Mouse (Mus musculus) E14TG2a.4 (cell line): ENCODE results near the gene Tex261.

ENCODE experiments used
- H3K27me3 ChIP-seq: 2 replicates; pipeline ENCODE4 v1.6.1; 2014; ENCODE audit warnings: low read length, control low read depth; ENCODE audit not compliant: insufficient read depth
- H3K36me3 ChIP-seq: 2 replicates; pipeline ENCODE4 v1.6.1; 2014; ENCODE audit warnings: low read length, control low read depth; ENCODE audit not compliant: insufficient read depth
- H3K4me1 ChIP-seq: replicated peaks from 2 replicates; pipeline ENCODE4 v1.6.1; 2014; ENCODE audit warnings: low read depth, low read length, control low read depth
- H3K4me3 ChIP-seq: replicated peaks from 2 replicates; pipeline ENCODE4 v1.5.1; 2014; ENCODE audit warnings: mild to moderate bottlenecking, low read length
- H3K9me3 ChIP-seq: 2 replicates; pipeline ENCODE4 v1.6.1; 2014; ENCODE audit warnings: low read length, control low read depth
- CTCF ChIP-seq: conservative IDR thresholded peaks from 2 replicates; pipeline ENCODE4 v1.5.1; 2014; ENCODE audit warnings: low read length
- NANOG ChIP-seq: IDR thresholded peaks from 2 replicates; pipeline ENCODE4 v1.6.1; 2014; ENCODE audit warnings: borderline replicate concordance, low read length, mixed read lengths
- POU5F1 ChIP-seq: IDR thresholded peaks from 2 replicates; pipeline ENCODE4 v1.6.1; 2014; ENCODE audit warnings: low read length, borderline replicate concordance

Gene Tex261

GRCm38 (mm10) chr6:83775638-83776293, at the start of gene Tex261:
Gene Tex261, minus strand, starts transcription at chr6:83775813.
- H3K27me3 ChIP-seq, result peaks cover 12% of the 10 kb centered on the region
- TF ChIP-seq NANOG (no peak), CTCF (peak; percentile 93), POU5F1 (no peak)
- peaks cover 31% of the 10 kb centered on the region for H3K36me3 ChIP-seq
- H3K9me3 ChIP-seq, result no peaks in the 10 kb centered on the region
- peaks cover 40% of the 10 kb centered on the region for H3K4me1 ChIP-seq
- H3K4me3 ChIP-seq, result peak within 1 kb of the TSS; percentile 99

- no peaks in the 10 kb centered on the region for H3K27me3 ChIP-seq
- H3K4me1 ChIP-seq, result peaks cover 29% of the 10 kb centered on the region
- H3K36me3 ChIP-seq, result peaks cover 44% of the 10 kb centered on the region
- no peaks in the 10 kb centered on the region for H3K9me3 ChIP-seq
- no peak overlapping the region for H3K4me3 ChIP-seq
- no peak for TF ChIP-seq NANOG
- no peak for TF ChIP-seq POU5F1
- TF ChIP-seq CTCF, result no peak
These were observed 46.2 kb upstream of the Tex261 start for GRCm38 (mm10) chr6:83821856-83822255.

GRCm38 (mm10) chr6:83820727-83821515, 45.3 kb upstream of the Tex261 start:
- TF ChIP-seq CTCF (no peak), NANOG (no peak), POU5F1 (no peak)
- Histone ChIP-seq H3K4me1 (peaks cover 29% of the 10 kb centered on the region), H3K27me3 (no peaks in the 10 kb centered on the region), H3K36me3 (peaks cover 35% of the 10 kb centered on the region), H3K4me3 (no peak overlapping the region), H3K9me3 (no peaks in the 10 kb centered on the region)

- Histone ChIP-seq H3K9me3 (no peaks in the 10 kb centered on the region), H3K27me3 (no peaks in the 10 kb centered on the region), H3K4me1 (peaks cover 29% of the 10 kb centered on the region), H3K36me3 (peaks cover 39% of the 10 kb centered on the region), H3K4me3 (no peak overlapping the region)
- TF ChIP-seq NANOG (no peak), POU5F1 (no peak), CTCF (no peak)
These were observed 43.4 kb upstream of the Tex261 start for GRCm38 (mm10) chr6:83818996-83819395.

GRCm38 (mm10) chr6:83815801-83816200, 40.2 kb upstream of the Tex261 start:
- Histone ChIP-seq H3K27me3 (no peaks in the 10 kb centered on the region), H3K9me3 (no peaks in the 10 kb centered on the region), H3K4me3 (no peak overlapping the region), H3K4me1 (peaks cover 24% of the 10 kb centered on the region), H3K36me3 (peaks cover 60% of the 10 kb centered on the region)
- TF ChIP-seq CTCF (peak; percentile 49), NANOG (no peak), POU5F1 (no peak)

- Histone ChIP-seq H3K4me1 (0 out of 2 replicates have a peak, but pooled peaks cover 2% of the 10 kb centered on the region), H3K4me3 (no peak overlapping the region), H3K36me3 (peaks cover 86% of the 10 kb centered on the region), H3K9me3 (no peaks in the 10 kb centered on the region), H3K27me3 (no peaks in the 10 kb centered on the region)
- TF ChIP-seq POU5F1 (no peak), CTCF (no peak), NANOG (no peak)
These were observed 27.2 kb upstream of the Tex261 start for GRCm38 (mm10) chr6:83802846-83803245.

GRCm38 (mm10) chr6:83802033-83802432, 26.4 kb upstream of the Tex261 start:
- H3K9me3 ChIP-seq, result no peaks in the 10 kb centered on the region
- peaks cover under 1% of the 10 kb centered on the region; the same call in 1 of the 2 replicates for H3K27me3 ChIP-seq
- TF ChIP-seq NANOG, result no peak
- no peak for TF ChIP-seq POU5F1
- TF ChIP-seq CTCF, result no peak
- 0 out of 2 replicates have a peak, but pooled peaks cover 2% of the 10 kb centered on the region for H3K4me1 ChIP-seq
- H3K36me3 ChIP-seq, result peaks cover 86% of the 10 kb centered on the region
- no peak overlapping the region for H3K4me3 ChIP-seq

- H3K9me3 ChIP-seq, result no peaks in the 10 kb centered on the region
- H3K4me1 ChIP-seq, result peaks cover 21% of the 10 kb centered on the region
- peaks cover 6% of the 10 kb centered on the region; the same call in 1 of the 2 replicates for H3K27me3 ChIP-seq
- H3K36me3 ChIP-seq, result peaks cover 43% of the 10 kb centered on the region
- TF ChIP-seq CTCF (no peak), POU5F1 (no peak), NANOG (no peak)
- H3K4me3 ChIP-seq, result no peak overlapping the region
These were observed 21.1 kb upstream of the Tex261 start for GRCm38 (mm10) chr6:83796686-83797085.
